12 mouse cellular contexts compared by ENCODE assay signal in the genomic region with DNA sequence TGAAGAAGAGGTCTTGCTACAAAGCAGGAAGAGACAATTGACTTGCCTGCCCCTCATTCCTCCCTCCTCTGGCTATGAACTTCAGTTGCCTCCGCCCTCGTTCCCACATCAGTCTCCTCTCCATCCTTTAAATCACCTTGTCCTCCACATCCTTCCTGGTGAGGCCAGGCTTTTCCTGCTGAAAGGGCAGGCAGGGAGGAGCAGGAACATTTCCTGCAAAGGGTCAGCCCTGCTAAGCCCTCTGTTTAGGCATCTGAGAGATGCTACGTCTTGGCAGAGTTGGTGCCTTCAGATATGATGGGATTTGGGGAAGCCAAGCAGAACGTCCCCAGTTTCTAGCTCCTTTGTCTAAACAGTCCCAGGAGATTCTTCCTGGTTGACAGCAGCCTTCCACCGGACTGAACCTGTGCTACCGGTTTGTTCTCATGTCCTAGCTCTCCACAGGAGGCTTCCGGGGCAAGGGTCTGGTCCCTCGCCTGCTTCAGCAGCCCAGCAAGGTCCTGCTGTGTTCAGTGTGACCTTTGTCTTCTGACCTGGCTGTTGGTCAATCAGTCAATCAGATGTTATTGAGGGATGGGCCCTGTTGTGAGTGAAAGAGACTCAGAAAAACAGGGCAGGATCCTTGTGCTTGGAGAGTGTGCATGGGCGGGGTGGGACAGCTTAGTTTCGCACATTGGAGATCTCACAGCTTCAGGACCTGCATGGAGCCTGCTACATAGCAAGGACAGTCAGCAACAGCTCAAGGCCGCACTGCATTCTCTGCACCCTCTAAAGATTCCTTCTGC. TPM values are rescaled to one million over a fixed set of nuclear protein-coding genes. Genes with fewer than 3 reads are reported as not detected.
DNase-seq lines count a peak whose midpoint lies in the region; ATAC-seq lines count a peak whose summit lies in the region.
"Had no signal": no experiment of that assay in that cellular context is flagged by ENCODE, and none has a peak within 500 bp of the region (broad histone marks: within the 10 kb centered on the region; RNA-seq: fewer than 3 reads in every experiment).

No protein-coding gene starts in this region.

- no peak overlapping the region for H3K4me2 ChIP-seq in liver, embryonic 13.5 days
- H3K4me2 ChIP-seq: forebrain, embryonic 12.5 days; limb, embryonic 12.5 days had no signal

- no peak overlapping the region for H3K4me3 ChIP-seq in liver, embryonic 13.5 days (replicated peaks)
- H3K4me3 ChIP-seq: forebrain, embryonic 12.5 days; limb, embryonic 12.5 days had no signal

- peaks cover 23% of the 10 kb centered on the region for H3K27me3 ChIP-seq in liver, embryonic 13.5 days
- H3K27me3 ChIP-seq: forebrain, embryonic 12.5 days; limb, embryonic 12.5 days had no signal

- peak; percentile 55 for ATAC-seq in liver, embryonic 13.5 days (ENCODE audit: low read depth)
- no peak for ATAC-seq in megakaryocyte, adult 5-6 weeks (ENCODE audit: poor library complexity, severe bottlenecking)

- H3K36me3 ChIP-seq in liver, embryonic 13.5 days: no peaks in the 10 kb centered on the region
- H3K36me3 ChIP-seq: forebrain, embryonic 12.5 days; G1E; limb, embryonic 12.5 days had no signal

- H3K9ac ChIP-seq in liver, embryonic 13.5 days: no peak overlapping the region
- H3K9ac ChIP-seq: forebrain, embryonic 12.5 days; limb, embryonic 12.5 days had no signal

- H3K27ac ChIP-seq in liver, embryonic 13.5 days: no peak overlapping the region
- H3K27ac ChIP-seq: forebrain, embryonic 12.5 days; limb, embryonic 12.5 days had no signal

- DNase-seq in adrenal gland, postnatal 36 days: peak; percentile 31 to 58
- DNase-seq in adrenal gland, adult 8-10 months: no peak
- DNase-seq in urinary bladder, postnatal 14 days (ENCODE audit: low spot score): peak; percentile 50
- DNase-seq in urinary bladder, postnatal 36 days (ENCODE audit: low spot score in 2 of 2): no peak
- no peak for DNase-seq in liver, embryonic 13.5 days
- no peak for DNase-seq in layer of hippocampus, adult 18-20 months (ENCODE audit: low spot score in 2 of 2)
- no peak for DNase-seq in urinary bladder, postnatal 10 days (ENCODE audit: low spot score)
- DNase-seq: layer of hippocampus, adult 9-11 months had no signal

- peaks cover 31% of the 10 kb centered on the region for H3K4me1 ChIP-seq in liver, embryonic 13.5 days (replicated peaks)

- H3K9me3 ChIP-seq in liver, embryonic 13.5 days (replicated peaks): no peaks in the 10 kb centered on the region
- H3K9me3 ChIP-seq: forebrain, embryonic 12.5 days; G1E; limb, embryonic 12.5 days had no signal

- WGBS in liver, embryonic 13.5 days (ENCODE audit: insufficient replicate concordance): 37% methylated on average over 11 of the region's 11 CpGs

RNA-seq across cellular contexts. Expression of a gene that starts 38.9 kb away (rescaled TPM):
- 10 to 100 TPM in 1 of 2 experiments, 1 to 10 TPM in 1; 4.2 to 11.0 TPM for total RNA-seq in adrenal gland, postnatal 36 days (2021)
- 1 to 10 TPM; 2.1 to 8.6 (median 3.2) TPM for total RNA-seq in adrenal gland, adult 8-10 months (2022)
- 1.3 TPM in 2 replicates for polyA plus RNA-seq in liver, embryonic 13.5 days (2015; fragmentation: Nextera tagmentation; extraction: Ambion mirVana)
- 1 to 10 TPM; 1.6 to 1.7 TPM for total RNA-seq in layer of hippocampus, adult 18-20 months (2021)
- 15.5 and 38.2 TPM in 2 replicates for total RNA-seq in megakaryocyte, adult 5-6 weeks (2015)
- 19.3 and 57.2 TPM in 2 replicates for total RNA-seq in megakaryocyte, adult 5-6 weeks (2017)
- polyA plus RNA-seq: G1E had no signal

Comparison
In these comparisons a context has a peak if more than half of its experiments do, and no peak if none do; other contexts are left out.
1. DNase-seq: peak in adrenal gland, postnatal 36 days (2 of 2) and urinary bladder, postnatal 14 days (single experiment); none in adrenal gland, adult 8-10 months (single experiment), urinary bladder, postnatal 36 days (0 of 2), liver, embryonic 13.5 days (single experiment), layer of hippocampus, adult 18-20 months (0 of 2) and urinary bladder, postnatal 10 days (single experiment).